In genomic region chr17:27201981-27202380, GRCm38 (mm10) we compare ENCODE assay signal across 11 mouse cellular contexts. TPM values are rescaled to one million over a fixed set of nuclear protein-coding genes. Genes with fewer than 3 reads are reported as not detected.
DNase-seq lines count a peak whose midpoint lies in the region; ATAC-seq and TF ChIP-seq lines count a peak whose summit lies in the region.
"Had no signal": no experiment of that assay in that cellular context is flagged by ENCODE, and none has a peak within 500 bp of the region (broad histone marks: within the 10 kb centered on the region; RNA-seq: fewer than 3 reads in every experiment).

No protein-coding gene starts in this region.

- H3K27ac ChIP-seq in intestine, postnatal 0 days (ENCODE audit: low read depth, low read length): no peak overlapping the region
- no peak overlapping the region for H3K27ac ChIP-seq in intestine, embryonic 15.5 days
- no peak overlapping the region for H3K27ac ChIP-seq in embryonic facial prominence, embryonic 10.5 days (replicated peaks)
- H3K27ac ChIP-seq in stomach, postnatal 0 days (replicated peaks): no peak overlapping the region

- no peak for TF ChIP-seq EP300 in stomach, postnatal 0 days (optimal IDR thresholded peaks at IDR 0.05)

- H3K4me2 ChIP-seq in intestine, postnatal 0 days (replicated peaks; ENCODE audit: low read depth): no peak overlapping the region
- H3K4me2 ChIP-seq in intestine, embryonic 15.5 days (replicated peaks): no peak overlapping the region
- H3K4me2 ChIP-seq in stomach, postnatal 0 days (replicated peaks; ENCODE audit: low read depth): no peak overlapping the region

- H3K4me1 ChIP-seq in intestine, postnatal 0 days (replicated peaks; ENCODE audit: control insufficient read depth, insufficient read depth, low read length): 0 out of 2 replicates have a peak, but pooled peaks cover 2% of the 10 kb centered on the region
- peaks cover 21% of the 10 kb centered on the region for H3K4me1 ChIP-seq in intestine, embryonic 15.5 days (replicated peaks)
- peaks cover 33% of the 10 kb centered on the region for H3K4me1 ChIP-seq in embryonic facial prominence, embryonic 10.5 days
- no peaks in the 10 kb centered on the region for H3K4me1 ChIP-seq in stomach, postnatal 0 days (replicated peaks; ENCODE audit: control insufficient read depth, insufficient read depth)

- no peaks in the 10 kb centered on the region for H3K27me3 ChIP-seq in intestine, postnatal 0 days (replicated peaks; ENCODE audit: control insufficient read depth, insufficient read depth, low read length)
- H3K27me3 ChIP-seq in intestine, embryonic 15.5 days (replicated peaks): no peaks in the 10 kb centered on the region
- no peaks in the 10 kb centered on the region for H3K27me3 ChIP-seq in embryonic facial prominence, embryonic 10.5 days (replicated peaks; ENCODE audit: low read depth, poor library complexity, severe bottlenecking)
- no peaks in the 10 kb centered on the region for H3K27me3 ChIP-seq in stomach, postnatal 0 days (ENCODE audit: control insufficient read depth, insufficient read depth, low read length)

- peak; percentile 4 for DNase-seq in urinary bladder, postnatal 14 days (ENCODE audit: low spot score)
- DNase-seq in urinary bladder, postnatal 36 days (ENCODE audit: low spot score in 2 of 2): no peak
- peak; percentile 28 for DNase-seq in embryonic facial prominence, embryonic 10.5 days (ENCODE audit: low spot score)
- DNase-seq in stomach, postnatal 0 days (ENCODE audit: low spot score): no peak
- no peak for DNase-seq in cerebellum, postnatal 36 days
- DNase-seq in kidney, adult 9 months: no peak
- DNase-seq: embryo, embryonic 11 days; heart, postnatal 4 days; thymus, adult 2 months had no signal

- 83% methylated on average over 2 of the region's 2 CpGs for whole genome bisulfite sequencing in intestine, postnatal 0 days
- WGBS in intestine, embryonic 15.5 days: 91% methylated on average over 2 of the region's 2 CpGs
- WGBS in embryonic facial prominence, embryonic 10.5 days: 86% methylated on average over 2 of the region's 2 CpGs
- WGBS in stomach, postnatal 0 days: 84% methylated on average over 2 of the region's 2 CpGs

- peaks cover 40% of the 10 kb centered on the region for H3K36me3 ChIP-seq in intestine, postnatal 0 days (ENCODE audit: control insufficient read depth, insufficient read depth)
- peaks cover 32% of the 10 kb centered on the region for H3K36me3 ChIP-seq in intestine, embryonic 15.5 days
- H3K36me3 ChIP-seq in embryonic facial prominence, embryonic 10.5 days (replicated peaks): peaks cover 57% of the 10 kb centered on the region
- peaks cover 21% of the 10 kb centered on the region for H3K36me3 ChIP-seq in stomach, postnatal 0 days (ENCODE audit: control insufficient read depth, insufficient read depth, low read length)

- no peak overlapping the region for H3K9ac ChIP-seq in intestine, postnatal 0 days (ENCODE audit: low read depth, low read length)
- no peak overlapping the region for H3K9ac ChIP-seq in intestine, embryonic 15.5 days
- no peak overlapping the region for H3K9ac ChIP-seq in stomach, postnatal 0 days (ENCODE audit: low read length)

- H3K4me3 ChIP-seq in intestine, postnatal 0 days (ENCODE audit: low read depth, low read length): no peak overlapping the region
- H3K4me3 ChIP-seq in intestine, embryonic 15.5 days (replicated peaks): no peak overlapping the region
- no peak overlapping the region for H3K4me3 ChIP-seq in embryonic facial prominence, embryonic 10.5 days
- no peak overlapping the region for H3K4me3 ChIP-seq in stomach, postnatal 0 days (ENCODE audit: low read depth, low read length)

- H3K9me3 ChIP-seq in intestine, postnatal 0 days (ENCODE audit: control insufficient read depth): no peaks in the 10 kb centered on the region
- no peaks in the 10 kb centered on the region for H3K9me3 ChIP-seq in intestine, embryonic 15.5 days
- no peaks in the 10 kb centered on the region for H3K9me3 ChIP-seq in embryonic facial prominence, embryonic 10.5 days
- no peaks in the 10 kb centered on the region for H3K9me3 ChIP-seq in stomach, postnatal 0 days (ENCODE audit: control insufficient read depth, low read length)

- peak; percentile 64 for TF ChIP-seq CTCF in intestine, postnatal 0 days (IDR thresholded peaks at IDR 0.05; ENCODE audit: low read depth)
- TF ChIP-seq CTCF in stomach, postnatal 0 days (IDR thresholded peaks at IDR 0.05; ENCODE audit: low read depth): peak; percentile 64

- no peak for ATAC-seq in intestine, postnatal 0 days
- ATAC-seq in intestine, embryonic 15.5 days: no peak
- ATAC-seq in stomach, postnatal 0 days (ENCODE audit: low FRiP score, low TSS enrichment): no peak

RNA-seq across cellular contexts. Expression of gene Lemd2, which starts 2.3 kb away (rescaled TPM):
- 9.9 and 10.1 TPM in 2 replicates for polyA plus RNA-seq in intestine, postnatal 0 days (2015; fragmentation: Nextera tagmentation; extraction: Ambion mirVana)
- polyA plus RNA-seq in intestine, embryonic 15.5 days (2015; fragmentation: Nextera tagmentation; extraction: Ambion mirVana): 10.9 and 12.2 TPM in 2 replicates
- polyA plus RNA-seq in embryonic facial prominence, embryonic 10.5 days (2016; fragmentation: Nextera tagmentation; extraction: Ambion mirVana): 18.8 and 20.0 TPM in 2 replicates
- 9.6 and 9.9 TPM in 2 replicates for polyA plus RNA-seq in stomach, postnatal 0 days (2015; fragmentation: Nextera tagmentation; extraction: Ambion mirVana)

RNA-seq across cellular contexts. Expression of gene Ip6k3, which starts 34.4 kb away (rescaled TPM):
- polyA plus RNA-seq in intestine, postnatal 0 days (2015; fragmentation: Nextera tagmentation; extraction: Ambion mirVana): not detected in 2 replicates
- 0.06 and 0.14 TPM in 2 replicates for polyA plus RNA-seq in intestine, embryonic 15.5 days (2015; fragmentation: Nextera tagmentation; extraction: Ambion mirVana)
- polyA plus RNA-seq in embryonic facial prominence, embryonic 10.5 days (2016; fragmentation: Nextera tagmentation; extraction: Ambion mirVana): not detected in 2 replicates
- 0.13 and 0.16 TPM in 2 replicates for polyA plus RNA-seq in stomach, postnatal 0 days (2015; fragmentation: Nextera tagmentation; extraction: Ambion mirVana)

Comparison
In these comparisons a context has a peak if more than half of its experiments do, and no peak if none do; other contexts are left out.
1. DNase-seq: peak in urinary bladder, postnatal 14 days (single experiment) and embryonic facial prominence, embryonic 10.5 days (single experiment); none in urinary bladder, postnatal 36 days (0 of 2), stomach, postnatal 0 days (single experiment), cerebellum, postnatal 36 days (0 of 2) and kidney, adult 9 months (single experiment).